Mouse (Mus musculus) stomach, postnatal 0 days (tissue): ENCODE data around the gene Fcer1g.

ENCODE experiments used
- CTCF ChIP-seq: IDR thresholded peaks from 2 replicates; pipeline ENCODE4 v1.5.1; 2016; ENCODE audit warnings: antibody characterized with exemption, low read depth, mild to moderate bottlenecking, moderate library complexity
- EP300 ChIP-seq: optimal IDR thresholded peaks from 2 replicates; pipeline ENCODE3; 2016; ENCODE audit warnings: antibody characterized with exemption

GRCm38 (mm10) chr1:171279721-171280120 lies 45.6 kb upstream of the Fcer1g start:
- no peak for TF ChIP-seq CTCF
- TF ChIP-seq EP300 = no peak
